Mouse (Mus musculus) liver, embryonic 14.5 days (tissue): ENCODE measurements at regions not wholly inside any gene's neighbourhood (a gene's known extent, or its start where the extent isn't known, plus 50 kb on each side); places are given as distances from the start of the nearest gene placed in this dataset.

Experiments
- CTCF ChIP-seq: IDR thresholded peaks from 2 replicates; pipeline ENCODE4 v1.5.1; 2016; ENCODE audit warnings: antibody characterized with exemption, low read depth, control low read depth
- EP300 ChIP-seq: IDR thresholded peaks from 2 replicates; pipeline ENCODE4 v1.6.1; 2016; ENCODE audit warnings: antibody characterized with exemption, low read depth

DNA sequence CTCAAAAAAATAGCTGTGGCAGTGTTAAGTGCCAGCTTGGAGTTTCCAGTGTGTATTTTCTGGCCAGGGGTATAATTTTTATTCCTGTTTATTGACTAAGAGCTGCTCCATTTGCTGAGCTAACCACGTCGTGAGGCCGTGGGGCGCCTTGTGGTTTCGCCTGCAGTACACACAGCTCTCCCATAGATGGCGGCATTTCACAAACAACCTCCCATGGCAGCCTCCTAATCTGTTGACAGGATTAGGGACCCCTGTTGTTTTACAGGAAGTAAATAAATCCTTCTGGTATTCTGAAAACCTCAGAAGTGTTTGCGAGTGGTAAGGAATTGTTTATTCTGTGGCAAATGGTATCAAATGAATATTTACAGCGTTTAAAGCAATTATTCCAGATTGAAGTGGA is 480.2 kb upstream of the Slc35b3 start:
- peak; percentile 81 for TF ChIP-seq CTCF
- TF ChIP-seq EP300, result no peak
